Mouse (Mus musculus) left cerebral cortex, adult 9 months (tissue): ENCODE measurements around the gene Tmem8.

Experiments
- DNase-seq, 2 experiments: peaks; one replicate each; pipeline ENCODE4 v3.0.0; 2022; ENCODE audit warnings: low spot score in 2 of 2

Gene Tmem8

DNA sequence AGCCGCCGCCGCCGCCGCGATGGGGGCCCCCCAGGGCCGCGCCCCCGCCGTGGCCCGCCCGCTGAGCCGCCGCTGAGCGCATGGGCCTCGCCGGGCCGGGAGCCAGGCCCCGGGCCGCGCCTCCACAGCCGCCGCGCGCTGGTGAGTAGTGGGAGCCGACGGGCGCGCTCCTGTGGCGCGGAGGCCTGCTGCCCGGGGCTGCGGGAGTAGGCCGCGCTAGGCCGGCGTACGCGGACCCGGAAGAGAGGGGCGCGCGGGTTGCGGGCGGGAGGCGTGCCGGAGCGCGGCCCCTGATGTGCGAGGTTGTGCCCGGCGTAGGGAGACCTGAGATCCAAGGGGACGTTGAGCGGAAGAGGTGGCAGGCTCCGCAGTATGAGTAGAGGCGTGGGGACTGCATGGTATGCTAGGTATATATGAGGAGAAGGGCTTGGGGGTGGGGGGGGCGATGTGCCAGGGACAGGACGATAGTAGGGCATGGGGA is 25.8 kb downstream of the Tmem8 start:
- peak in 1 of 2 experiments; percentile 15 for DNase-seq

GRCm38 (mm10) chr17:26142796-26143195 is 29.7 kb downstream of the Tmem8 start:
- no peak for DNase-seq

GRCm38 (mm10) chr17:26143386-26143785 is 30.3 kb downstream of the Tmem8 start:
- DNase-seq, result no peak

- no peak for DNase-seq
These were observed 36.0 kb downstream of the Tmem8 start for GRCm38 (mm10) chr17:26149056-26149455.

DNA sequence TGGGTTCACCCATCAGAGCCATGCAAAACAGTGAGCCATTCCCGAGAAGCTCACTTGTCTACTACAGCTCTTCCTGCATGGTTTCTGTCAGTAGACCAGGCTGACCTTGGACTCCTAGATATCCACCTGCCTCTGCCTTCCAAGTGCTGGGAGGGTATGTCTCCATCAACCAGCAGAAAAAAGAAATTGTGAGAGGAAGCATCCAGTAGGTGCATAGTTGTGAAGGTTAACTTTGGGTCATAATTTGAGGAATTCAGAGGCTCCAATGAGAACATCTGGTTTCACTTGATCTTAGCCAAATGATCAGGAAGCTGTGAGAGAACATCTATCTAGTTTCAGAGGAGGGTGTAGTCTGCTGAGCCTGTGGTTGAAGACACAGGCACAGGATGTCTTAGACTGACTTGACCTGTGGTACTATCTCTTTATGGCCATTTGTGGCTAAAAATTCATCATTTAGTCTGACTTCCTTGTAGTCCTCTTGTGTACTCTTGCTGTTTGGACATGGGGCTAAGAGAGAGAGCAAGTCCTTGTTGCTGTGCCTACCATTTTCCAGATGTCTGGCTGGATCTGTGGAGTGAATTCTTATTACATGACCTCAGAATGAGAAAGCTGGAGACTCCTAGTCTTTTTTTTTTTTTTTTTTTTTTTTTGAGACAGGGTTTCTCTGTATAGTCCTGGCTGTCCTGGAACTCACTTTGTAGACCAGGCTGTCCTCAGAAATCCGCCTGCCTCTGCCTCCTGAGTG is 39.0 kb downstream of the Tmem8 start:
- no peak for DNase-seq

- no peak for DNase-seq
These were observed 49.6 kb downstream of the Tmem8 start for GRCm38 (mm10) chr17:26162736-26163135.

- no peak for DNase-seq
These were observed 54.9 kb downstream of the Tmem8 start for GRCm38 (mm10) chr17:26168039-26168438.
